Mouse (Mus musculus): ENCODE measurements around the gene Zfhx3.

The Zfhx3 gene

DNA sequence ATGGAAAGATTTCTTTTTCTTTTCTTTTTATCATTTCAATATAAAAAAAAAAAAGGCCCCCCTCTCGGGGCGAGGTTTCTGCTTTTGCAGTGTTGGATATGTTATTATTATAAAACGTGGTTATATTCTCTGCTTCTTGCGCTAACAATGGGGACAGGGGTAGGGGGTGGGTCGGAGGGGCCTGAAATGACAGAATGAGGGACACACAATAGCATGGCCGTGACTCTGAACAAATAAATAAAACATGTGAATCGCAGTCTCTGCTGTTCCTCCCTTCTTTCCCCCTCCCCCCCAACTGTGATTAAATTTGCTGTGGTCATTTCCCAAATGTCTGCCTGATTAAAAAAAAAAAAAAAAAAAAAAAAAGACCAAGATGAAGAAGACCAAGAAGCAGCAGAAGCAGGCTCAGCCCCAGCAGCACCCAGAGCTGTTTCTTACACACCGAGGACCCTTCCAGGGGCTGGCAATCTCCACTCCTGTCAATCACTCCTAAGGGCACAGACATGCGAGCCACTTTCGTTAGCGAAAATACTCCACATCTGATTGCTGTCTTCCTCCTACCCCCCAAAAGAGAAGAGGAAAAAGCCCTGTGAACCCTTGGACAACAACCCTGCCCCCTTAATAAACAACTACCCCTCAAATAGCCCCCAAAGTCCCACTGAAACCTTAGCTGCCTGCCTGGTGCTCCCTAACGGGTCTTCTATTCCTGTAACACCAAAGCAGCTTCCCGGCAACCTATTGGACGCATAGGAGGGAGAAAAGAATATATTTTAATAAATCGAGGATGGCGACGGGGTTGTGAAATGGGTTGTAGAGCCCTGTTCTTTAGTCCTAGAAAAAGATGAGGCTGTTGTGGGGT is 302.4 kb downstream of the Zfhx3 start:
- DNase-seq = no peak

DNA sequence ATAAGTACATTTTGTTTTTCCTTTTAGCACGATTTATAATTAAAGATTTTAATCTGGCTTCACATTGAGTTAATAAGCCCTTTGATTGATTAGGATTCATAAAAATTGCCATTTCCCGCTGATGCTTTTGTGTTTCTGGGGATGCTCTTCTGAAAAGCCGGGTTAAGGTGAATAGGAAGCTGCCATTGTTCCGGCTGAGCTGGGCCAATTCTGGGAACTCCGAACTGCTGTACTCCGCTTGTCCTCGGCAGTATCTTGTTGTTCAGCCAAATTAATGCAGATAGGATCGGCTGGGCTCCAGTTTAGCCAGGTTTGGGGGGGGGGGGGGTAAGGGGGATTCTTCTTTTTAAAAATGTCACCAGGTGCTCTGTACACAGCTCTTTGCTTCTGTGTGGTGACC is 303.1 kb downstream of the Zfhx3 start:
- no peak for DNase-seq

DNA sequence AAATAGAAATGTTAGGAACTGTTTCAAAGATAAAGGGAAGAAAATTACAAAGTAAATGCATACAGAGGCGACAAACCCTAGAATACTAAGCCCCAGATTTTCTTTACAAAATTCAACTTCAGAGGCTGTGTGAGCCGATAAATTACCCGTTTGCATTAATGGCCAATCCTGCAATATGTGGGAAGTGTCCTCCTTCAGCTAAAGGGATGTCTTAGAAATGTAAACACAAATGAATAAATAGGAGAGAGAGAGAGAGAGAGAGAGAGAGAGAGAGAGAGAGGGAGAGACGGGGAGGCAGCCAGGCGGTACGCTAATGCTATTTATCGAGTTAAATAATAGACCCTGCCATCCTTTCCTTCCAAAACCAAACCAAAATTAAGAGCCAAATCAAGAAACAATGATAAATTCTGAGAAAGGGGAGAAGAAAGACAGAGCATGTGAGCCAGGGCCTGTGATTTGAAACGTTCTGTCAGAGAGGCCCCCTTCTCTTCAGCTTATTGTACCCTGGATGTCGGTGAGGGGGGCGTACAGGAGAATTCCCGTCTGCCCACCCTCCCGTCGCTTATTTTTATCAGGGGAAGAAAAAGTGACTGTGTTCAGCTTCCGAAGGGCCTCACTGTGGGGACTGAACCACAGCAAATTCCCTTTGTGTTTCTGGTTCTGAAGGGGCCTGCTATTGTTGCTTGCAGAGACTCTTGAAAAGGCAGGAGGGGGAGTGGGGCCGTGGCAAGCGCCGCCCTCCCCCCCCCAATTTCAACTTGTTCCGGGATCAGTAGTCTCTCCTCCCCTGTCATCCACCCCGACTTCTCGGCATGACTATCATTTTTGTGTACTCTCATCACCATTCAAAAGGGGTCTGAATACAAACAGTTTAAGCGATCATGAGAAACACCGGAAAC is 303.8 kb downstream of the Zfhx3 start:
- no peak for DNase-seq

DNA sequence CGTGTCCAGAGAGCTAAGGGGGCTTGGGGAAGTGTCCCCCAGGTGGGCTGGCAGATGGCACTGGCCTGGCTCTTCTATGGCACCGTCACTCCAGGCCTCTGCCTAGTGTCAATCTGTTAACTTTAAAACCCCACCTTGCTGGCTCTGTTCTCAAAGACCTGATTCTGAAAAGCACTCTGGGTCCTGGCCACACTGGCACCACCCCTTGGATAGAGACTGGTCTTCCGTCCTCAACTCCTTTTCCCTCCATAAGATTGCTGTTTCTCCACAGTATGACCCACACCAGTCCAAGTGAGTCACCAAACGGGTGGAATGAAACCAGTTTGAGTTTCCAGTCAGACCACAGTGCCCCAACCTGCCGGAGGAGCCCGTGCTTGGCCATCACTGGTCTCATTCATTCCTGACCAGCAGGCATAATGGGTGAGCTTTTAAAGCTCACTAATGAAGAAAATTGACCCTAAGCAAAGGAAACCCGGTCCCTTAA is 304.5 kb downstream of the Zfhx3 start:
- no peak for DNase-seq

DNA sequence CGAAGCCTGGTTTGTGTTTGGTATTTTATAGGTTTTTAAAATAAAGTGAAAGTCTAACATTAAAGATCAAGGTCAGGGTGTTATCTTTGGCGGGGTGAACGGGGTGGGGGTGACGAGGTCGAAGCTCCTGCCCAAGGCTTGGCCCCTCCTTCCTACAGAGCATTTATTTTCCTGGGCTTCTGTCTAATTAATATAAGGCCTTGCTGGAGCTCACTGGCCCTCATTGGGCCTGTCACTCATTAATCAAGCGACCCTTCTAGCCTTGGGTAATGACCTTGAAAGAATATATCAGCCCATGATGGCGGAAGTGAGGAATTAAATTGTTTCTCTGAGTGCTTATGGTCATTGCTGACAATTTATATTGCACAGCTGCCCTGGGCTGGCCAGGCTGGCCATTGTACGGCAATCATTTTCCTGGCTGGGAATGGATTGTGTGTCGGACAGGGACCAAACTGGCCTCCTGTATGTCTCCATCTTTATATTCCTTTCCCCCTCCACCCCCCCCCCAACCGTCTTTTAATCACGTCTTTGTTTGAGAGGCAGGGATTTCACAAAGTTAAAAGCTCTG is 322.2 kb downstream of the Zfhx3 start:
- no peak for DNase-seq

DNA sequence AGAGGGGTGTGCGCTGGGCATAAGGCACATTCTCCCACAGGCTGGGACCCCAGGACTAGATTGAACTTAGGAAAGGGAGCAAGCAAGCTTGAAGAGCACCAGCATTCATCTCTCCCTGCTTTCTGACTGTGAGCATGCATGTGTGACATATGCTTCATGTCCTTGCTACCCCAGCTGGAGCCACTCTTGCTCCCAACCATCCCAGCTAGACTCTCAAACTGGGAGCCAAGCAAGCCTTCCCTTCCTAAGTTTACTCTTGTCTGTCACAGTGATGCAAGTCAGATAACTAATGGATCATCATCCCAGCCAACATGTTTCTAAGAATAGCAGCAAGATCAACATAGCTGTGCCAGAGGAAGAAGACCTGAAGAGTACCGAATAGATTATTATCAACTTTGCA is 335.5 kb downstream of the Zfhx3 start:
- no peak for DNase-seq

DNA sequence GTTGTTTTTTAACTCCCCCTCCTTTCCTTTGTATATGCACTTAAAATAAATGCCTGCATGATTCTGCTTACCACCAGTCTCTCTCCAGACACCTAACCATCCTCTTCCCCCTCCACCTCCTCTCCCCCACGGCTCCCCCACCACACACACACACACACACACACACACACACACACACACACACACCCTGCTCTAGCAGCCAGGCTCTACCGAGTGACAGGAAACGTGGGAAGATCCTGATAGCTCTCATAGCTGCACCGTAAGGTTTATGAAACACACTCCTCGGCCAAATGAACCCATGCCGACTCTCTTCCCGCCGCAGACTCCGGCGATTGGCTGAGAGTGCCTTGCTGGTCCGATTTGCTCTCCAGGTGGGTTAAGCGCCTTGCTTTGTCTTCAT is 339.5 kb downstream of the Zfhx3 start:
- no peak for DNase-seq

- no peak for DNase-seq
Measured at GRCm38 (mm10) chr8:108286117-108286516, 343.7 kb downstream of the Zfhx3 start.

GRCm38 (mm10) chr8:108300964-108301615 is 358.6 kb downstream of the Zfhx3 start:
- no peak for DNase-seq

DNA sequence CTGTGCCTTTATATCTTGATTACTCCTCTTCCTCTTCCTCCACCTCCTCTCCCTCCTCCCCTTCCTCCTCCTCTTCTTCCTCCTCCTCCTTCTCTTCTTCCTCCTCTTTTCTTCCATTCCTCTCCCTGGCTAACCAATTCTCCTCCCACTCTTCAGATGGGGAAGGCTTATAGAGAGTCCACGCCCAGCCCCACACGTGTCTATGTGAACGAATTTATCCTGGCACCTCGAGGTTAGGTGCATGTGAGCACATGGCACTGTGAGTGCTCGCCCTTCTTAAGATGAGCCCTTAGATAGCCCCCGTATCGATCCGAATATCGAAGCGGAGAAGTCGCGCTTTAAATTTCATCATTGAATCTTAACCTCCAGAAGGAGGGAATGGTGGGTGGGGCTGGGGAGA is 359.2 kb downstream of the Zfhx3 start:
- no peak for DNase-seq

GRCm38 (mm10) chr8:108305368-108305767 is 362.9 kb downstream of the Zfhx3 start:
- DNase-seq = no peak

GRCm38 (mm10) chr8:108309525-108310246 is 367.2 kb downstream of the Zfhx3 start:
- DNase-seq = no peak

DNA sequence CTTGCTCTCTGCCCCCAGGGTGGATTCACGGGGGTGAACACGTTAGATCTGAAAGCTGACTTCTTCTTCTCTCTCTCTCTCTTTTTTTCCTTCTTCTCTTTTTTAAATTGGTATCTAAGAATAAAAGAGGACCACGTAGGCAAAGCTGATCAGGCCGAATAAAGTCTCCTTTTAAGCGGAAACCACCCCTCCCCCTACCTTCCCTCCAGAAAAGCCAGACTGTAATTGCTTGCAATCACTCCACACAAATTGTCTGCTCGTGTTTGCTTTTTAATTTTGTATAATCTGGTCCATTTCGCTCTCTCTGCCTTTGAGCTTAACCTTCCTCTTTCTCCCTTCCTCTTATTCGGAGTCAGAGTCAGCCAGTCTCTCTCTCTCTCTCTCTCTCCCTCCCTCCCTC is 372.6 kb downstream of the Zfhx3 start:
- no peak for DNase-seq

GRCm38 (mm10) chr8:108317532-108318093 is 375.2 kb downstream of the Zfhx3 start:
- DNase-seq = no peak

- DNase-seq = no peak
Measured at GRCm38 (mm10) chr8:108327711-108328110, 385.3 kb downstream of the Zfhx3 start.

DNA sequence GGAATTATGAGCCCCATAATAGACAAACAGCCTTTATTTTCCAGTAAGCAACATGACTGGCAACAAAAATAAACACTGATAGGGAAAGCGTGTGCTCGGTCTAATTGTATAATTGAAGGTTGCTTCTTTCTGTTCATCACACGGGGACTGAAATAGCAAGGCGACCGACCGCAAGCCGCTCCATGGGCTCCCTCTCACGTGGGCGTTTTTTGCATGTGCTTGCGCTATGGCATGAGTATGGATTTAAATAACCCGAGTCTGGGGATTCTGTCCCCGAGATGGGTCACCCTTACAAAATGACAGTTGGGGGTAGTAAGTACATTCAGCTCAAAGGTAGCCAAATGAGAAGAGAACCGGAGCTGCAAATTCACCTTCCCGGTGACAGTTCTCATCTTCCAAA is 405.9 kb downstream of the Zfhx3 start:
- DNase-seq = no peak

GRCm38 (mm10) chr8:108348776-108349175 is 406.3 kb downstream of the Zfhx3 start:
- no peak for DNase-seq

DNA sequence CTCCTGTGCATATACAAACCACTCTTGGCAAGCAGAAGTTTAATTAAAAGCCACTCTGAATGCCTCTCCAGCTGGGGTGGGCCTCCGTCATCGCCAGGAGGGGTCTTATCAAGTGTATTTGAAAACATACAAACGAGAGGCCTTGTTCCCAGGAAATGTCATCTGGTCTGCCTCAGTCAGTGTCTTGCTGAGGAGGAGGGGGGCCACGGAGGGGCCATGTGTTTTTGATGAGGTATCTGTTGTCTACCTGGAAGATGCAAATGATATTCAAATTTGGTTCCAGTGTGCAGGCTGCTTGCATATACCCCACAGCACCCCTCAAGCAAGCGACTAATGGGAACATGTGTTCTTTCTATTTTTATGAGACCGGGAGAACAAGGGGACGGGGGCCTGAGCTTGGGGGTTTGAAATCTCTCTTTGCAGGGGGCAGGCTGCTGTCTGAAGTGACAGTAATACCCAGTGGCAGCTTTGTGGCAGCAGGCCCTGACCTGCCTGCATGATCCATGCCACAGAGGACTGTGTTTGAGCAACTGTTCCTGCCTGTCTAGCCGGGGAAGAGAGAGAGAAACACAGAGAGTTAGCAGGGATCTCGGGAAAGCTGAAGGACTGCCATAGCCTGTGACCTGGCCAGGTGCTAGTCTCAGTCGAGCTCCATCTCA is 412.8 kb downstream of the Zfhx3 start:
- no peak for DNase-seq

DNA sequence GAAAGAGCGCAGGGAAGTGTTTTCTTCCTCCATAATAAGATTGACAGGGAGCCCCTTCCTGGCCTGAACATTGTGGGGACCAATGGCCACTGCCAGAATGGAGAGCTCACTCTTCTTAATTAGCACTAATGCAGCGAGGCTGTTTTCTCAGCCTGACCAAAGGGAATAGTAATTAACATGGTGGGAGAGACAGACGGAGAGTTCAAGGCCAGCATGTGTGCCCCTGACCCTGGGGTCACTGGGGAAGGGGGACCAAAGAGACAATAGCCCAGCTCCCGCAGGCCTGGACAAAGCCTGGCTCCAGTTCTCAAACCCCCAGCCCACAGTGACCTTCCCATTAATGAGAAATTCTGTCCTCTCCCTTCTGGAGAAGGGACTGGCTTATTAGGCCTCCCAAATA is 419.0 kb downstream of the Zfhx3 start:
- no peak for DNase-seq

DNA sequence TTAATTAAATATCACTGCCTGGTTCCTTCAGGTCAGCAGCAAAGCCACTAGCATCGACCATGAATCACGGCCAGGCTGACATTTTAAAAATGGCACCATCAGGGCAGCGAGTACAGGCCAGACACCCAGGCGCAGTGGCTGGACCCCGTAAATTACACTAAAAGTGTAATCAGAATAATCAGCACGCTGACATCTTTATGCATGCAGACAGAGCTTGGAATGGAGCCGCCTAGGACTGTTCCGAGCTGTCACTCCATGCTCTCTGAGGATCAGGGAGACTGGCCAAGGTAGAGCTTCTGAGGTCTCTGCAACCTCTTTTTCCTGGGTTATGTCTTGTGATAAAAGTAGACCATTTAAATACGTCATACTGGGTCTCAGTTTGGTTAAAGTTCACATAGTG is 420.0 kb downstream of the Zfhx3 start:
- DNase-seq = no peak

DNA sequence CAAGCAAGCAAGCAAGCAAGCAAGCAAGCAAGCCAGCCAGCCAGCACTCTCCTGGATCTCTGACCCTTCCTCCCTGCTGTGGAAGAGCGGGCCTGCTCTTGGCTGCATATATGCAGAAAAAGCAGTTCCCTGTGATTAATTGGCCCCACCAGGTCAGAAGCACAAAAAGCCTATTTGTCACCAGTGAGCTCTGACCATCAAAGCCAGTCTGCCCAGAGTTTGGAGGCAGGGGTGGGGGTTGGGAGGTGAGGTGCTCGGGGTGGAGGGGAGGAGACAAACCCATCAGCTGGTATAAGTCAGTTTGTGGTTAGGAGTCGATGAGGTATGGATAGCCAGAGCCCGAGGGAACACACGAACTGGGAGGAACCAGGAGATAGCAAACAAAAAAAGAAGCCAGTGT is 421.0 kb downstream of the Zfhx3 start:
- no peak for DNase-seq

Data from thymus, adult 18-20 months (tissue).